Mouse (Mus musculus): Measurements from ENCODE around the gene Wfikkn1. TPM values are rescaled to one million over a fixed set of nuclear protein-coding genes. Genes with fewer than 3 reads are reported as not detected.

The Wfikkn1 gene
- total and polyA plus RNA-seq, 3 experiments: 0.19 to 0.53 TPM; not detected in 1

DNA sequence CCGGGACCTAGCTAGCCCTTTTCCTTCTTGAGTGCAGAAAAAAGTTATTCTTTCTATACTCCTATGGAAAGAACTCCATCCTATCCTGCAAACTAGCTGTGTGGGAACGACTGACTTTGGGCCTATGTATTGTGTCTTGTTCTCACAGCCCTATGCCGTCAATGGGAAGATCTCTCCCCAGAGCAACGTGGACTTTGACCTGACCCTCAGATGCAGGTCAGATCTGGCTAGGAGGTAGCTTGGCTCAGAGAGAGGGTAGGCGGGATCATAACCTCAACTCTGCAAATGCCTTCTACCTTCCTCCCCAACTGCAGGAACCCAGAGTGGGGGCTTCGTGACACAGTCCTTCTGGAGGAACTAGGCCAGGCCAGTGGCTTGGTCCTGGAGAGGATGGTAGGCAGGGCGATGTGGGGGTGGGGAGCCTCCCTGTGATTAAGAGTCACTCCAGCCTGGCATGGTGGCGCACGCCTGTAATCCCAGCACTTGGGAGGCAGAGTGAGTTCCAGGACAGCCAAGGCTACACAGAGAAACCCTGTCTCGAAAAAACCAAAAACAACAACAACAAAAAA is 4.2 kb downstream of the Wfikkn1 start:
- Histone ChIP-seq H3K27ac (ENCODE audit: control insufficient read depth, low read depth, low read length) (no peak overlapping the region), H3K36me3 (ENCODE audit: control insufficient read depth in 1 of 2, insufficient read depth in 2 of 2, low read length in 2 of 2) (peaks cover 0 to 7% of the 10 kb centered on the region in 2 experiments; a peak in 2 of 4 replicates), H3K4me3 (ENCODE audit: control insufficient read depth in 1 of 2, insufficient read depth in 1 of 2, low read depth in 2 of 2, low read length in 2 of 2) (peak overlapping the region; percentile 82 to 87), H3K79me2 (ENCODE audit: control insufficient read depth, insufficient read depth, low read length, poor library complexity) (peaks cover 6% of the 10 kb centered on the region; the same call in 1 of the 2 replicates), H3K9me3 (replicated peaks; ENCODE audit: insufficient read depth, low read length) (no peaks in the 10 kb centered on the region), H3K4me1 (ENCODE audit: control insufficient read depth in 1 of 2, insufficient read depth in 2 of 2, low read length in 2 of 2) (peaks cover 2 to 19% of the 10 kb centered on the region in 2 experiments; a peak in 3 of 4 replicates), H3K27me3 (ENCODE audit: control insufficient read depth in 1 of 2, insufficient read depth in 2 of 2, low read length in 2 of 2) (no peaks in the 10 kb centered on the region), H3K9ac (ENCODE audit: control insufficient read depth, low read depth, low read length, poor library complexity, severe bottlenecking) (peak overlapping the region; percentile 89)
- TF ChIP-seq POLR2AphosphoS2 (IDR thresholded peaks at IDR 0.05; ENCODE audit: low read length) (no peak), SMC3 (IDR thresholded peaks at IDR 0.05; ENCODE audit: low read depth, low read length) (no peak), USF1 (IDR thresholded peaks at IDR 0.05; ENCODE audit: low read depth, low read length) (no peak), HCFC1 (IDR thresholded peaks at IDR 0.05; ENCODE audit: low read depth, low read length) (no peak), MAZ (IDR thresholded peaks at IDR 0.05; ENCODE audit: low read depth, low read length) (no peak), RCOR1 (IDR thresholded peaks at IDR 0.05; ENCODE audit: low read depth, low read length) (no peak), TBP (IDR thresholded peaks at IDR 0.05; ENCODE audit: low read depth, low read length) (no peak), USF2 (IDR thresholded peaks at IDR 0.05; ENCODE audit: borderline replicate concordance in 1 of 2, insufficient read depth in 1 of 2, low read depth in 1 of 2, low read length in 2 of 2) (no peak), SIN3A (IDR thresholded peaks at IDR 0.05; ENCODE audit: low read length) (no peak), CTCF (IDR thresholded peaks at IDR 0.05 in 2 of 3, conservative IDR thresholded peaks at IDR 0.05 in 1 of 3; ENCODE audit: control insufficient read depth in 1 of 3, insufficient read depth in 1 of 3, low read depth in 2 of 3, low read length in 3 of 3, poor library complexity in 1 of 3, severe bottlenecking in 1 of 3) (no peak), CHD1 (IDR thresholded peaks at IDR 0.05; ENCODE audit: low read depth, low read length) (no peak), E2F4 (IDR thresholded peaks at IDR 0.05; ENCODE audit: borderline replicate concordance, low read depth, low read length) (no peak), EP300 (IDR thresholded peaks at IDR 0.05; ENCODE audit: low read depth in 1 of 2, low read length in 2 of 2) (no peak), NRF1 (IDR thresholded peaks at IDR 0.05; ENCODE audit: insufficient read depth, low read depth, low read length, poor library complexity, severe bottlenecking) (no peak), TAL1 (IDR thresholded peaks at IDR 0.05; ENCODE audit: low read length) (no peak), ZMIZ1 (IDR thresholded peaks at IDR 0.05; ENCODE audit: low read depth, low read length) (no peak)
- no peak for DNase-seq (ENCODE audit: low read depth, low spot score)

GRCm38 (mm10) chr17:25875171-25876136 is 5.2 kb downstream of the Wfikkn1 start:
- DNase-seq (ENCODE audit: low read depth, low spot score): peak; percentile 89
- Histone ChIP-seq H3K79me2 (ENCODE audit: control insufficient read depth, insufficient read depth, low read length, poor library complexity) (peaks cover 6% of the 10 kb centered on the region; the same call in 1 of the 2 replicates), H3K27me3 (ENCODE audit: control insufficient read depth in 1 of 2, insufficient read depth in 2 of 2, low read length in 2 of 2) (no peaks in the 10 kb centered on the region), H3K9me3 (replicated peaks; ENCODE audit: insufficient read depth, low read length) (no peaks in the 10 kb centered on the region), H3K36me3 (ENCODE audit: control insufficient read depth in 1 of 2, insufficient read depth in 2 of 2, low read length in 2 of 2) (peaks cover 0 to 7% of the 10 kb centered on the region in 2 experiments; a peak in 2 of 4 replicates), H3K4me3 (ENCODE audit: control insufficient read depth in 1 of 2, insufficient read depth in 1 of 2, low read depth in 2 of 2, low read length in 2 of 2) (peak overlapping the region; percentile 82 to 87), H3K4me1 (ENCODE audit: control insufficient read depth in 1 of 2, insufficient read depth in 2 of 2, low read length in 2 of 2) (peaks cover 2 to 19% of the 10 kb centered on the region in 2 experiments; a peak in 3 of 4 replicates), H3K9ac (ENCODE audit: control insufficient read depth, low read depth, low read length, poor library complexity, severe bottlenecking) (peak overlapping the region; percentile 89), H3K27ac (ENCODE audit: control insufficient read depth, low read depth, low read length) (peak overlapping the region; percentile 75)
- no peak for TF ChIP-seq ZNF384 (IDR thresholded peaks at IDR 0.05; ENCODE audit: low read depth, low read length)
- peak; percentile 72 for TF ChIP-seq KAT2A (conservative IDR thresholded peaks at IDR 0.05; ENCODE audit: low read depth, low read length)
- TF ChIP-seq JUND (IDR thresholded peaks at IDR 0.05; ENCODE audit: low read depth, low read length): no peak
- no peak for TF ChIP-seq CHD2 (IDR thresholded peaks at IDR 0.05; ENCODE audit: low read length)
- no peak for TF ChIP-seq MYB (IDR thresholded peaks at IDR 0.05; ENCODE audit: low read depth, low read length)
- TF ChIP-seq ZKSCAN1 (IDR thresholded peaks at IDR 0.05; ENCODE audit: low read depth, low read length): no peak
- no peak for TF ChIP-seq ZC3H11A (IDR thresholded peaks at IDR 0.05; ENCODE audit: low read depth, low read length)
- peak; percentile 65; the same call in 1 of the 2 replicates for TF ChIP-seq MXI1 (IDR thresholded peaks at IDR 0.05; ENCODE audit: low read depth, low read length)
- no peak for TF ChIP-seq TAL1 (IDR thresholded peaks at IDR 0.05; ENCODE audit: low read length)
- peak; percentile 59 for TF ChIP-seq SIN3A (IDR thresholded peaks at IDR 0.05; ENCODE audit: low read length)
- no peak for TF ChIP-seq EP300 (IDR thresholded peaks at IDR 0.05; ENCODE audit: low read depth in 1 of 2, low read length in 2 of 2)
- no peak for TF ChIP-seq RAD21 (IDR thresholded peaks at IDR 0.05; ENCODE audit: low read depth, low read length)
- TF ChIP-seq MEF2A (IDR thresholded peaks at IDR 0.05; ENCODE audit: extremely low read depth, insufficient replicate concordance, low read depth, low read length, poor library complexity, severe bottlenecking): no peak
- TF ChIP-seq MAFK (IDR thresholded peaks at IDR 0.05; ENCODE audit: borderline replicate concordance, low read depth, low read length): no peak
- TF ChIP-seq USF1 (IDR thresholded peaks at IDR 0.05; ENCODE audit: low read depth, low read length): 0 out of 2 replicates have a peak, but pooled peaks have one; percentile 14
- TF ChIP-seq HCFC1 (IDR thresholded peaks at IDR 0.05; ENCODE audit: low read depth, low read length): peak; percentile 94
- no peak for TF ChIP-seq GATA1 (IDR thresholded peaks at IDR 0.05; ENCODE audit: low read depth, low read length)
